Mouse (Mus musculus) cerebellum, adult 2 months (tissue): ENCODE measurements at regions not wholly inside any gene's neighbourhood (a gene's known extent, or its start where the extent isn't known, plus 50 kb on each side); places are given as distances from the start of the nearest gene placed in this dataset.

ENCODE experiments used
- CTCF ChIP-seq: fragments of 200-500 bp; IDR thresholded peaks from 2 replicates; pipeline ENCODE4 v1.5.1; 2011; ENCODE audit warnings: low read depth, mild to moderate bottlenecking, control low read depth, low read length, moderate library complexity, borderline replicate concordance; ENCODE audit not compliant: insufficient read depth
- POLR2A ChIP-seq: fragments of 200-500 bp; IDR thresholded peaks from 2 replicates; pipeline ENCODE4 v1.6.1; 2011; ENCODE audit warnings: low read length, control low read depth, borderline replicate concordance; ENCODE audit not compliant: insufficient read depth

- TF ChIP-seq CTCF (no peak), POLR2A (no peak)
Observed at GRCm38 (mm10) chr13:98571051-98571450, 66.2 kb downstream of the Tmem174 start.
